Mouse (Mus musculus) kidney, postnatal 36 days (tissue): Measurements from ENCODE around the gene Taf15.
"Not testable (repeated sequence)": the region's sequence is repeated elsewhere in the genome, so short reads cannot be mapped to it uniquely, and the experiment has no call there.

Experiments
- DNase-seq, 2 experiments: peaks; one replicate each; pipeline ENCODE4 v3.0.0; 2021 to 2022; ENCODE audit warnings: mixed read lengths in 2 of 2

Taf15 gene

GRCm38 (mm10) chr11:83540931-83541330, 68.0 kb downstream of the Taf15 start:
- DNase-seq = no peak

- DNase-seq = no peak
These were observed 68.5 kb downstream of the Taf15 start for GRCm38 (mm10) chr11:83541415-83541814.

- peak in 1 of 2 experiments; percentile 9 for DNase-seq
These were observed 71.3 kb downstream of the Taf15 start for GRCm38 (mm10) chr11:83544214-83544613.

- DNase-seq = no peak
These were observed 77.3 kb downstream of the Taf15 start for GRCm38 (mm10) chr11:83550186-83550632.

- not testable (repeated sequence) for DNase-seq
These were observed 78.2 kb downstream of the Taf15 start for GRCm38 (mm10) chr11:83551037-83551436.

GRCm38 (mm10) chr11:83551668-83552067, 78.8 kb downstream of the Taf15 start:
- DNase-seq = no peak
